Mouse (Mus musculus) embryonic facial prominence, embryonic 14.5 days (tissue): ENCODE measurements around the gene Thbd. TPM values are rescaled to one million over a fixed set of nuclear protein-coding genes. Genes with fewer than 3 reads are reported as not detected.

ENCODE experiments used
- ATAC-seq: fragments of 200-750 bp; cut with Nextera tagmentation; 2 replicates; pipeline ENCODE4 v1.8.0; 2017; ENCODE audit warnings: low read depth, moderate number of reproducible peaks, moderate TSS enrichment
- DNase-seq: peaks from one replicate; pipeline ENCODE4 v3.0.0-alpha.2; 2015; ENCODE audit warnings: low spot score
- H3K27ac ChIP-seq: fragments of 300-500 bp; sonication (generic); replicated peaks from 2 replicates; pipeline ENCODE4 v1.5.1; 2014; ENCODE audit warnings: low read depth, mild to moderate bottlenecking, low read length, moderate library complexity
- H3K27me3 ChIP-seq: fragments of 300-500 bp; sonication (generic); replicated peaks from 2 replicates; pipeline ENCODE4 v1.6.1; 2014; ENCODE audit warnings: low read length; ENCODE audit not compliant: control insufficient read depth, insufficient read depth
- H3K36me3 ChIP-seq: fragments of 300-500 bp; sonication (generic); 2 replicates; pipeline ENCODE4 v1.6.1; 2014; ENCODE audit warnings: low read length, mixed read lengths; ENCODE audit not compliant: control insufficient read depth, insufficient read depth
- H3K4me1 ChIP-seq: fragments of 300-500 bp; sonication (generic); 2 replicates; pipeline ENCODE4 v1.6.1; 2014; ENCODE audit warnings: antibody characterized with exemption, low read length; ENCODE audit not compliant: control insufficient read depth, insufficient read depth
- H3K4me2 ChIP-seq: fragments of 300-500 bp; sonication (generic); 2 replicates; pipeline ENCODE4 v1.6.1; 2014; ENCODE audit warnings: low read depth, mild to moderate bottlenecking, low read length, moderate library complexity, mixed read lengths
- H3K4me3 ChIP-seq: fragments of 300-500 bp; sonication (generic); 2 replicates; pipeline ENCODE4 v1.5.1; 2014; ENCODE audit warnings: low read depth, mild to moderate bottlenecking, low read length
- H3K9ac ChIP-seq: fragments of 300-500 bp; sonication (generic); 2 replicates; pipeline ENCODE4 v1.6.1; 2014; ENCODE audit warnings: low read depth, mild to moderate bottlenecking, low read length, moderate library complexity, mixed read lengths
- H3K9me3 ChIP-seq: fragments of 300-500 bp; sonication (generic); 2 replicates; pipeline ENCODE4 v1.6.1; 2016; ENCODE audit warnings: low read length; ENCODE audit not compliant: control insufficient read depth
- WGBS: fragments of 180-500 bp; shearing (Covaris S2); extraction: QIAGEN DNeasy Blood & Tissue Kit; methylation state at CpG from one replicate; pipeline ENCODE4 v1.1.7; 2014; 5-methylcytosine and 5-hydroxymethylcytosine counted together
- polyA plus RNA-seq: library from polyadenylated mRNA; unstranded; fragments of >200 nt; fragmentation: Nextera tagmentation; extraction: Ambion mirVana; gene quantifications from 2 replicates; pipeline ENCODE4 v1.2.1, GENCODE M21; 2014

Gene Thbd
- polyA plus RNA-seq, 1 experiment from 2014 or later = 31.4 TPM

DNA sequence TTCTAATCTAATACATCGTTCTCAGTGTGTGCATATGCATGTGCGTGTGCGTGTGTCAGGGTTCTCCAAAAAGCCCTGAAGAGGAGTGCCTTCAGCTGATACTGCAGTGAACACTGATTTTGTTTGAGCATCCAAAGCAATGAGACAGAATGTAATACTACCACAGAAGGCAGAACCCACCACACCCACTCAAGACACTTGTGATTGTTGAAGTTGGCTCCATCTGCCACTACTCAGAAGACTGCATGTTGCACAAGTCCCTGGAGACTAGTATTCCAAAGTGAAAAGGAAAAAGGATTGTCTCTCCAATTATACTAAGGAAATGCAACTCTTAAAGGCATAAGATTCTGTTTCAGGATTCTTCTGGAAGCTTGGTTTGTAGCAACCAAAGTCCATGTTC lies 43.5 kb downstream of the Thbd start:
- ATAC-seq (no peak), DNase-seq (no peak)
- Histone ChIP-seq H3K36me3 (no peaks in the 10 kb centered on the region), H3K4me2 (no peak overlapping the region), H3K27ac (no peak overlapping the region), H3K27me3 (no peaks in the 10 kb centered on the region), H3K4me3 (no peak overlapping the region), H3K4me1 (no peaks in the 10 kb centered on the region), H3K9ac (no peak overlapping the region), H3K9me3 (no peaks in the 10 kb centered on the region)
- 89% methylated on average over 3 of the region's 3 CpGs for WGBS

DNA sequence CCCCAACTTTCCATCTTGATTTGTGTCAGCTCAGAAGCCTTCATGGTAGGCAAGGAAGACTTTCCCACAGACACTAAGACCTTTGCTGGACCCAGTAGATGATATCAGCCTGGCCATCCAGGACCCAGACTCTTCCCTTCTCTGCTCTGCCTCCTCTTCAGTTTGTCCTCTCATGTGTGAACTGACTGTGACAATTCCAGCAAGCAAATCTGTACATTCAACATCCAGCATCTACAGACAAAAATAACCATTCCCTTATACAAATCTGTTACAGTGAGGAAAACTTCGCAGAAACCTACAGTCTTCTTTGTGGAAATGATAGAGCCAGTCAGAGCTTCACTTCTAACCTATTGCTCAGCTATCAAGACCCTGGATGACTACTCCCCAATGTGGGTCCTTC lies 50.8 kb downstream of the Thbd start:
- Histone ChIP-seq H3K36me3 (no peaks in the 10 kb centered on the region), H3K27ac (no peak overlapping the region), H3K9ac (no peak overlapping the region), H3K9me3 (no peaks in the 10 kb centered on the region), H3K4me2 (no peak overlapping the region), H3K27me3 (no peaks in the 10 kb centered on the region), H3K4me1 (no peaks in the 10 kb centered on the region), H3K4me3 (no peak overlapping the region)
- ATAC-seq = no peak
- 80% methylated on average over 1 of the region's 1 CpGs for WGBS
- no peak for DNase-seq

Other genes starting within 250 kb of the Thbd start
- 4.1 and 4.9 TPM in 2 replicates for gene Sstr4, start 12.8 kb downstream of the Thbd start, polyA plus RNA-seq
- 14.0 and 14.6 TPM in 2 replicates for gene Cd93, start 35.4 kb upstream of the Thbd start, polyA plus RNA-seq